Mouse (Mus musculus): ENCODE measurements around the gene Atp8a2. TPM values are rescaled to one million over a fixed set of nuclear protein-coding genes. Genes with fewer than 3 reads are reported as not detected.

Atp8a2 gene
- polyA plus RNA-seq, 1 experiment from 2014 or later = 47.2 TPM

- Histone ChIP-seq H3K4me1 (replicated peaks; ENCODE audit: control insufficient read depth, insufficient read depth, low read length) (no peaks in the 10 kb centered on the region), H3K4me2 (ENCODE audit: low read length) (no peak overlapping the region), H3K36me3 (ENCODE audit: control insufficient read depth, insufficient read depth) (no peaks in the 10 kb centered on the region), H3K27me3 (replicated peaks; ENCODE audit: control insufficient read depth, insufficient read depth, low read length) (no peaks in the 10 kb centered on the region), H3K4me3 (replicated peaks; ENCODE audit: low read length) (no peak overlapping the region), H3K9ac (replicated peaks; ENCODE audit: low read depth, low read length) (no peak overlapping the region), H3K9me3 (ENCODE audit: control insufficient read depth, low read length) (no peaks in the 10 kb centered on the region), H3K27ac (ENCODE audit: low read length) (no peak overlapping the region)
- no peak for ATAC-seq
- 83% methylated on average over 10 of the region's 10 CpGs for WGBS
Measured at GRCm38 (mm10) chr14:59648611-59649010, 548.4 kb downstream of the Atp8a2 start.

GRCm38 (mm10) chr14:59646826-59647697 lies 549.9 kb downstream of the Atp8a2 start:
- H3K9ac ChIP-seq (replicated peaks; ENCODE audit: low read depth, low read length) = no peak overlapping the region
- no peaks in the 10 kb centered on the region for H3K4me1 ChIP-seq (replicated peaks; ENCODE audit: control insufficient read depth, insufficient read depth, low read length)
- no peak overlapping the region for H3K4me3 ChIP-seq (replicated peaks; ENCODE audit: low read length)
- no peaks in the 10 kb centered on the region for H3K27me3 ChIP-seq (replicated peaks; ENCODE audit: control insufficient read depth, insufficient read depth, low read length)
- no peak overlapping the region for H3K27ac ChIP-seq (ENCODE audit: low read length)
- 68% methylated on average over 16 of the region's 16 CpGs for WGBS
- no peaks in the 10 kb centered on the region for H3K9me3 ChIP-seq (ENCODE audit: control insufficient read depth, low read length)
- no peak for ATAC-seq
- no peak overlapping the region for H3K4me2 ChIP-seq (ENCODE audit: low read length)
- H3K36me3 ChIP-seq (ENCODE audit: control insufficient read depth, insufficient read depth) = no peaks in the 10 kb centered on the region

- no peak overlapping the region for H3K9ac ChIP-seq (replicated peaks; ENCODE audit: low read depth, low read length)
- no peaks in the 10 kb centered on the region for H3K9me3 ChIP-seq (ENCODE audit: control insufficient read depth, low read length)
- no peaks in the 10 kb centered on the region for H3K36me3 ChIP-seq (ENCODE audit: control insufficient read depth, insufficient read depth)
- WGBS = 87% methylated on average over 3 of the region's 3 CpGs
- no peaks in the 10 kb centered on the region for H3K27me3 ChIP-seq (replicated peaks; ENCODE audit: control insufficient read depth, insufficient read depth, low read length)
- H3K4me1 ChIP-seq (replicated peaks; ENCODE audit: control insufficient read depth, insufficient read depth, low read length) = no peaks in the 10 kb centered on the region
- H3K27ac ChIP-seq (ENCODE audit: low read length) = no peak overlapping the region
- H3K4me2 ChIP-seq (ENCODE audit: low read length) = no peak overlapping the region
- no peak for ATAC-seq
- no peak overlapping the region for H3K4me3 ChIP-seq (replicated peaks; ENCODE audit: low read length)
Measured at GRCm38 (mm10) chr14:59644896-59645295, 552.1 kb downstream of the Atp8a2 start.

- no peaks in the 10 kb centered on the region for H3K27me3 ChIP-seq (replicated peaks; ENCODE audit: control insufficient read depth, insufficient read depth, low read length)
- no peaks in the 10 kb centered on the region for H3K9me3 ChIP-seq (ENCODE audit: control insufficient read depth, low read length)
- no peak overlapping the region for H3K9ac ChIP-seq (replicated peaks; ENCODE audit: low read depth, low read length)
- no peak for ATAC-seq
- WGBS = 88% methylated on average over 1 of the region's 1 CpGs
- no peaks in the 10 kb centered on the region for H3K4me1 ChIP-seq (replicated peaks; ENCODE audit: control insufficient read depth, insufficient read depth, low read length)
- no peak overlapping the region for H3K4me3 ChIP-seq (replicated peaks; ENCODE audit: low read length)
- no peak overlapping the region for H3K4me2 ChIP-seq (ENCODE audit: low read length)
- H3K36me3 ChIP-seq (ENCODE audit: control insufficient read depth, insufficient read depth) = no peaks in the 10 kb centered on the region
- no peak overlapping the region for H3K27ac ChIP-seq (ENCODE audit: low read length)
Measured at GRCm38 (mm10) chr14:59644166-59644565, 552.8 kb downstream of the Atp8a2 start.

GRCm38 (mm10) chr14:59643582-59643981 lies 553.4 kb downstream of the Atp8a2 start:
- Histone ChIP-seq H3K36me3 (ENCODE audit: control insufficient read depth, insufficient read depth) (no peaks in the 10 kb centered on the region), H3K9me3 (ENCODE audit: control insufficient read depth, low read length) (no peaks in the 10 kb centered on the region), H3K27me3 (replicated peaks; ENCODE audit: control insufficient read depth, insufficient read depth, low read length) (no peaks in the 10 kb centered on the region), H3K9ac (replicated peaks; ENCODE audit: low read depth, low read length) (no peak overlapping the region), H3K27ac (ENCODE audit: low read length) (no peak overlapping the region), H3K4me1 (replicated peaks; ENCODE audit: control insufficient read depth, insufficient read depth, low read length) (no peaks in the 10 kb centered on the region), H3K4me3 (replicated peaks; ENCODE audit: low read length) (no peak overlapping the region), H3K4me2 (ENCODE audit: low read length) (no peak overlapping the region)
- no peak for ATAC-seq
- 84% methylated on average over 12 of the region's 12 CpGs for WGBS

GRCm38 (mm10) chr14:59641856-59642255 lies 555.1 kb downstream of the Atp8a2 start:
- H3K9me3 ChIP-seq (ENCODE audit: control insufficient read depth, low read length) = no peaks in the 10 kb centered on the region
- ATAC-seq = no peak
- H3K4me1 ChIP-seq (replicated peaks; ENCODE audit: control insufficient read depth, insufficient read depth, low read length) = no peaks in the 10 kb centered on the region
- H3K4me3 ChIP-seq (replicated peaks; ENCODE audit: low read length) = no peak overlapping the region
- WGBS = 36% methylated on average over 5 of the region's 5 CpGs
- H3K36me3 ChIP-seq (ENCODE audit: control insufficient read depth, insufficient read depth) = no peaks in the 10 kb centered on the region
- H3K9ac ChIP-seq (replicated peaks; ENCODE audit: low read depth, low read length) = no peak overlapping the region
- no peak overlapping the region for H3K27ac ChIP-seq (ENCODE audit: low read length)
- H3K4me2 ChIP-seq (ENCODE audit: low read length) = no peak overlapping the region
- H3K27me3 ChIP-seq (replicated peaks; ENCODE audit: control insufficient read depth, insufficient read depth, low read length) = no peaks in the 10 kb centered on the region

GRCm38 (mm10) chr14:59638906-59639703 lies 557.9 kb downstream of the Atp8a2 start:
- H3K27me3 ChIP-seq (replicated peaks; ENCODE audit: control insufficient read depth, insufficient read depth, low read length) = no peaks in the 10 kb centered on the region
- H3K27ac ChIP-seq (ENCODE audit: low read length) = no peak overlapping the region
- ATAC-seq = no peak
- no peak overlapping the region for H3K4me3 ChIP-seq (replicated peaks; ENCODE audit: low read length)
- no peaks in the 10 kb centered on the region for H3K4me1 ChIP-seq (replicated peaks; ENCODE audit: control insufficient read depth, insufficient read depth, low read length)
- no peaks in the 10 kb centered on the region for H3K36me3 ChIP-seq (ENCODE audit: control insufficient read depth, insufficient read depth)
- H3K9ac ChIP-seq (replicated peaks; ENCODE audit: low read depth, low read length) = no peak overlapping the region
- no peak overlapping the region for H3K4me2 ChIP-seq (ENCODE audit: low read length)
- no peaks in the 10 kb centered on the region for H3K9me3 ChIP-seq (ENCODE audit: control insufficient read depth, low read length)
- 62% methylated on average over 7 of the region's 7 CpGs for WGBS

GRCm38 (mm10) chr14:59633988-59634387 lies 563.0 kb downstream of the Atp8a2 start:
- ATAC-seq = no peak
- no peaks in the 10 kb centered on the region for H3K36me3 ChIP-seq (ENCODE audit: control insufficient read depth, insufficient read depth)
- no peak overlapping the region for H3K4me3 ChIP-seq (replicated peaks; ENCODE audit: low read length)
- no peak overlapping the region for H3K9ac ChIP-seq (replicated peaks; ENCODE audit: low read depth, low read length)
- no peaks in the 10 kb centered on the region for H3K9me3 ChIP-seq (ENCODE audit: control insufficient read depth, low read length)
- H3K4me2 ChIP-seq (ENCODE audit: low read length) = no peak overlapping the region
- H3K27me3 ChIP-seq (replicated peaks; ENCODE audit: control insufficient read depth, insufficient read depth, low read length) = no peaks in the 10 kb centered on the region
- H3K27ac ChIP-seq (ENCODE audit: low read length) = no peak overlapping the region
- peaks cover 5% of the 10 kb centered on the region; the same call in 1 of the 2 replicates for H3K4me1 ChIP-seq (replicated peaks; ENCODE audit: control insufficient read depth, insufficient read depth, low read length)
- WGBS = 60% methylated on average over 9 of the region's 9 CpGs

- Histone ChIP-seq H3K4me1 (replicated peaks; ENCODE audit: control insufficient read depth, insufficient read depth, low read length) (peaks cover 5% of the 10 kb centered on the region; the same call in 1 of the 2 replicates), H3K4me2 (ENCODE audit: low read length) (no peak overlapping the region), H3K27ac (ENCODE audit: low read length) (no peak overlapping the region), H3K9ac (replicated peaks; ENCODE audit: low read depth, low read length) (no peak overlapping the region), H3K4me3 (replicated peaks; ENCODE audit: low read length) (no peak overlapping the region), H3K27me3 (replicated peaks; ENCODE audit: control insufficient read depth, insufficient read depth, low read length) (no peaks in the 10 kb centered on the region), H3K36me3 (ENCODE audit: control insufficient read depth, insufficient read depth) (no peaks in the 10 kb centered on the region), H3K9me3 (ENCODE audit: control insufficient read depth, low read length) (no peaks in the 10 kb centered on the region)
- WGBS = 66% methylated on average over 5 of the region's 5 CpGs
- no peak for ATAC-seq
Measured at GRCm38 (mm10) chr14:59633295-59633898, 563.6 kb downstream of the Atp8a2 start.

All from forebrain, embryonic 16.5 days (tissue).